Mouse (Mus musculus) cerebellum, adult 9-10 months (tissue): ENCODE measurements around the gene Lrg1.

ENCODE experiments used
- DNase-seq: peaks from one replicate; pipeline ENCODE4 v3.0.0; 2022

Lrg1 gene

GRCm38 (mm10) chr17:56121826-56122225 is at the start of gene Lrg1:
Lrg1 (minus strand) TSS chr17:56122001.
- DNase-seq, result no peak

- no peak for DNase-seq
Observed at GRCm38 (mm10) chr17:56171456-56171855, 49.7 kb upstream of the Lrg1 start.

DNA sequence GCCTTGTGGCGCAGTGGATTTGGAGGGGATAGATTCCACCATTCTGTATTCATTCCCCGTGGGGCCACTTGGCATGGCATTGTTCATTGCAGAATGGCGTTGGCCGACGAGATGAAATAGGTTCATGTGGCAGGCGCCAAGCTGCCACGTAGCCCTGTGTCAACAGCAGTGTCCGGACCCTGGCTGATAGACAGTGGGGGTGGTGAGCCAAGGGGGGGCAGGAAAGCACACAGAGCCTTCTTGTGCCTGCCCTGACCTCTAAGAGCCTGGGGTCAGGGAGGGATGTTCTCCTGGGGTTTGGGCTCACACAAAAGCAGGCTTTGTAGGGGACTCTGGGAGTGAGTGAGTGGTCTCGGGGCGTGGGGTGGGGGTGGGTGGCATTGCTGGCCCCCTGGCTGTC is 48.8 kb upstream of the Lrg1 start:
- DNase-seq, result no peak

DNA sequence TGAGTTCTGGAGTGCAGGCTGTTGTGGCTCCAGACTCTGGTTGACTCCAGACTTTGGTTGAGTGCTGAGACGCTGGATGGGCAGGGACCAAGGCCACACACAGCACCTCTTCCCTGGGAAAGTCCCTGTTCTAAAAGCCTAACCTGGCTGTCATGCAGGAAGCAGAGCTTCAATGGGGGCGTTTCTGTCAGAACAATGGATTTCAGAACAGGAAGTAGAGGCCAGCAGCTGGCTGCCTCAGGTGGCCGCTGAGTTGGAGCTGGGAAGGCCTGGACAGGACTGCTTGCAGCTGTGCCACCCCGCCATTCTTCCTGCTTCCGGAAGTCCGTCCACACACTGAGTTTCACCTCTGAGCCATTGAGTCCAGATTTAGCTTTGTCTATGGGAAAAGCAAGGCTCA is 48.0 kb upstream of the Lrg1 start:
- DNase-seq, result no peak

GRCm38 (mm10) chr17:56165671-56166070 is 43.9 kb upstream of the Lrg1 start:
- no peak for DNase-seq

GRCm38 (mm10) chr17:56164510-56164909 is 42.7 kb upstream of the Lrg1 start:
- DNase-seq, result no peak

DNA sequence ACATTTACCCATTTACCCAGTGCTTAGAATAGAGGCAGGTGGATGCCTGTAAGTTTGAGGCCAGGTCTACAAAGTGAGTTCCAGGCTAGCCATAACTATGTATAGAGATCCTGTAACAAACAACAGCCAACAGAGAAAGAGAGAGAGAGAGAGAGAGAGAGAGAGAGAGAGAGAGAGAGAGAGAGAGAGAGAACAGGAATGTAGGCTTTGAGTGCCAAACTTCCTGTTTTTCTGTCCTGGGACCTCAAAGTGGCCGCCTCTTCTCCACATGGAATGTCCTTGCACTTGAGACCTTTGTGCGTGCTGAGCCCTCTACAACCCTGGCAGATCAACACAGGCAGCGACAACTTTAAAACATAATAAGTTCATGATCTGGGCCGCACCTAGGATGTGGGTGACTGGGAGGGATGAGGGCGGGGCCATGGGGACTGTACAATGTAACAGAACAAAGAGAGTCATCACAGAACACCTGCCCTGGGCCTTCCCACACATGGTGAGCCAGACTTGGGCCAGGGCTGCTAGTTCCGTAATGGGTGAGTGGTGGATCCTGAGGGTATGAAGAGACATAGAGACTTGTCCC is 41.8 kb upstream of the Lrg1 start:
- DNase-seq, result no peak

- peak; percentile 93 for DNase-seq
Observed at GRCm38 (mm10) chr17:56162231-56162774, 40.5 kb upstream of the Lrg1 start, which contains the start of gene Tnfaip8l1. Tnfaip8l1 (plus strand) TSS chr17:56162477.

DNA sequence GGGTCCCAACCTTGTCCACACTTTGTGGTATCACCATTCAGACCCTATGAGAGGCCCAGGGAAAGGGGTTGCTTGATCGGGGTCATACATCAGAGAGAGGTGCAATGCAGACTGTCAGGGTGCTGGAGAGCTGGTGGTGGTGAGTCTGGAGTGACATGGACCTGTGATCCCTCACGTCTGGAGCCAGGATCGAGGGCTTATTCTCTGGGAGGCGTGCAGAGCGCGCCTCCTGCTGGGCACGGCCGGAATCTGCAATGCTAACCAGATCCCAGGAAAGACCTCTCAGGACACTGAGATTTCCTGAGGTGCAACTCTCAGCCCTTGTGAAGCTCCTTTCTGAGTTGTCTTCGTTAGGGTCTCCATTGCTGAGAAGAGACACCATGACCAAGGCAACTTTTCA is 37.9 kb upstream of the Lrg1 start:
- peak; percentile 63 for DNase-seq

DNA sequence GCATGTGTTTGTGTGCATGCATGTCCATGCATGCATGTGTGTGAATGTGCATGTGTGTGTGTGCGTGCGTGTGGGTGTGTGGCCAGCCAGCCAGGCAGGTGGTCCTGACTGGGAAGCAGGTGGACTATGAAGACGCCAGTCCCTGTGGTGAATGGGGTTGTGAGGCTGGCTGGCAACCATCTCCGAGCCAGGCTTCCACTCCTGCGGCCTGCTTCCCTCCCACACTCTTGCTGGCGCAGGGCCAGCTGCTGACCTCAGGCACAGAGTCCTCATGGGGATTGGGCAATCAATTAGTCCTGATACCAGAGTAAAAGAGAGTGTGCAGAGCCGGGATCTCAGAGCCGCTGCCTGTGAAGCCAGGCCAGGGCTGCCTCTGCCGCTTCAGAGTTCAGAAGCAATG is 31.8 kb upstream of the Lrg1 start:
- no peak for DNase-seq

DNA sequence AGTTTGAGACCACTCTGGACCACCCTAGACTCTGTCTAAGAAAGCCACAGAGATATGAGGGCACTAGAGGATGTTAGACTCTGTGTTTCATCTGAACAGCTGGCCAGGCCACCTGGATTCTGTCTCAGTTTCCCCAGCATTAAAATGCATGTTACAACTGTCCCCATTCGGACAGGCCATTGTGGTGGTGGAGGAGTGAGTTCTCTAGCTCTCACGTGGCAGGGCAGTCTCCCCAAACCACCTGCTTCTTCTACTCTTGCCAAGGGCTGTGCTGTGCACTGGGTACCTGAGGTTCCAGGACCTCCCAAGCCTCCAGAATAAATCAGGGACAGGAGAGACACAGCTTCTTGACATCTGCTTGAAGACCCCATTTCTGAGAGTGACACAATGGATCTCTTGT is 28.1 kb upstream of the Lrg1 start:
- DNase-seq, result no peak

DNA sequence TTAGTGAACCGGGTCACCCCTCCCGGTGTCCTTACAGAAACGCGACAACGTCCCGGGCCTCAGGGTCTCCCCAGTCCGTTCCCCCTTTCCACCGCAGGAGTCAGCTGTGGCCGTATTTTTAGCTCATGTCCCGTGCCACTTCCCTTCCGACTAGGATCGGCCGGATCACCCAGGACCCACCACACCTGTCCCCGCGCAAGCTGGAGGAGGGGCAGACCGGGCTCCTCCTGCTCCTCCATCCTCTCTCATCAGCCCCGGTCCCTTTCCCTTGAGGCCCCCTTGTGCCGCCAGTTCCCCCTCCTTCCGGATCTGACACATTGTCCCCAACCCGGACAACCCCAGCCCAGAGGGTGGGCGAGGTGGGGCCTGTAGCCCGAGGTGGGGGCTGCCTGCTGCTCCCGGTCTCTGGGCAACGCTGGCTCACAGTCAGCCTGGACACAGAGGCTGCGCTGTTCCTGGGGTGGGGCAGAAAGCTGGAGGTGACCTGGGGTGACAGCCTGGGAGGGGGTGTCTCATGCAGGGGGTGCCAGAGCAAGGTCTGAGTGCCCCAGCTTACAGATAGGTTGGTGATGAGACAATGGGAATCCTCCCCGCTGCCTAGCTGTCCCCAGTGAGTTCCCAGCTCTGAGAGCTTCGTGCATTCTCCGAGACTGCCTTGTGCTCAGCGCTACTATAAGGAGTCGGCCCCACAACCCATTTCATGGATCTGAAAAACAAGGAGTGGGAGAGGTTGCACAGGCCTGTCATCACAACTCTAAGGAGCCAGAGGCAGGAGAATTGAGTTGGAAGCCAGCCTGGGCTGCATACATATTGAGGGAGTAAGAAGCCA is 27.2 kb upstream of the Lrg1 start:
- DNase-seq, result no peak

GRCm38 (mm10) chr17:56148280-56148679 is 26.5 kb upstream of the Lrg1 start:
- no peak for DNase-seq

DNA sequence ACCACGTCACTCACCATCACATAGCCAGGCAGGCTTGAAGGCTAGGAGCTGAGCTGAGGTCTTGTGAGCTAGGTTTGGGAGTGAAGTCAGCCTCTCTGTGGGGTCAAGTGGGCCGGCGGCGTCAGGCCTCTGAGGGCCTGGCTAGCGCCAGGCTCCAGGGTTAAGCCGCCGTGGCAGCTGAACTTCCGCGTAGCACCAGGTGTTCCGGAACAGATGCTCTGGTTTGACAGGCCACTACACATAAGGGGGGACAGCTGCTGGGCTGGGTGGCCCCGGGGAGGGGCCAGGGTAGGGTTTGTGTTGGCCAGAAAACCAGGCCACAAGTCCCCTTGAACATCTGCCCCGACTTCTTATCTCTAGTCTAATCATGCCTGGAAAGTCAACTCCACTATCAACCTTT is 25.6 kb upstream of the Lrg1 start:
- DNase-seq, result no peak

GRCm38 (mm10) chr17:56146131-56146530 is 24.3 kb upstream of the Lrg1 start:
- no peak for DNase-seq

- DNase-seq, result no peak
Observed at GRCm38 (mm10) chr17:56144546-56144945, 22.7 kb upstream of the Lrg1 start.

GRCm38 (mm10) chr17:56141702-56142605 is 20.2 kb upstream of the Lrg1 start:
- DNase-seq, result no peak

DNA sequence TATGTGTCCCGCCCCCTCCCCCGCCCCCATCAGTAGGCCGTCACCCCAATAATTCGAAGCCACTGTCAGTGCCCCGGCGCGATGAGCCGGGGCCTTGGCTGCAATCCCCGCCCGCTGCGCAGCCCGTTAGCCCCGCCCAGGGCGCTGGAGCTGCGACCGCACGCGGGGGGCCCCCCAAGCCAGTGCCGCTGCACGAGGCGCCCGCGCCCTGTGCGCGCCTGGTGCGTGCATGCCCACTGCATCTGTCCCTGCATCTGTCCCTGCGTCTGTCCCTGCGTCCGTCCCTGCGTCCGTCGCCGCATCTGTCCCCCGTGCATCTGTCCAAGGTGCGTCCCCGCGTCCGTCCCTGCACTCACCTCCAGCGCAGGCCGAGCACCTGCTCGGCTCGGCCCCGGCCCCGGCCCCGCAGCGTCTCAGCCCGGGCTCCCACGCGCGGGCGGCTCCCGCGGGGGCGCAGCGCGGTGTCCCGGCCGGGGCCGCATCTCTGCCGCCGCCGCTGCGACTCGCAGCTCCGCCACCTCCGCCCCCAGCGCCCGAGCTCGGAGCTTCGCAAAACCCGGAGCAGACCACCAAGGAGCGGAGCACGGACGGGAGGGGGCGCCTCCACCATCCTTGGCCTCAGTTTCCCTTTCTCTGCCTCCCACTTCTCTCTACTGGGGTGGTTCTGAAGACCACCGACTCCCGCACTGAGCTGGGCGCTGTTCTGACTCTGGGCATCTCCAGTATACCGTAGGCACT is 18.2 kb upstream of the Lrg1 start, which contains the start of gene Sema6b:
Gene Sema6b, minus strand, starts transcription at position 486 of the 738 bp plus-strand sequence.
- DNase-seq, result peak; percentile 78

GRCm38 (mm10) chr17:56139355-56139754 is 17.6 kb upstream of the Lrg1 start:
- DNase-seq, result no peak

GRCm38 (mm10) chr17:56137839-56138613 is 16.2 kb upstream of the Lrg1 start:
- DNase-seq, result no peak

- DNase-seq, result no peak
Observed at GRCm38 (mm10) chr17:56136558-56136957, 14.8 kb upstream of the Lrg1 start.
